Mouse (Mus musculus): ENCODE results near the gene Clstn1.

DNA sequence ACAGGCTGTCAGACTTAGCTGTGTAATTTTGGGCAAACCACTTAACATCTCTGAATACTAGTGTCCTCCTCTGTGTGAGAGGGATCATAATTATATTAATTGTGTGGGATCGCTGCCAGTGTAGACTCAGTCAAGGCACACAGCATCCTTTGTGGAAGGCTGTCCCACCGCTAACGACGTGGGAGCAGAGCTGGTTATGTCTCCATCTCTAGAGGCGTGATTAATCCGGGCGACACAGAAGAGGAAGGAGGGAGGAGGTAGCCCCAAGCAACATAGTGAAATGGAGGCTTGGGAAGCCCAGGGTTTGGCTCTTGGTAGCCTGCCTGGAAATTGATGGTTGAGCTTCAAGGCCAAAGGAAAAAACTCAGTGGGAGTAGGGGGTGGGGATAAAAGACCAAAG, 7.4 kb upstream of the Clstn1 start:
- TF ChIP-seq CTCF (IDR thresholded peaks at IDR 0.05; ENCODE audit: borderline replicate concordance, insufficient read depth, low read depth, low read length) (no peak), POLR2A (IDR thresholded peaks at IDR 0.05; ENCODE audit: borderline replicate concordance, insufficient read depth, low read length) (no peak)

Data from cerebellum, adult 2 months (tissue).